Mouse (Mus musculus) lung, embryonic 16.5 days (tissue): ENCODE measurements at regions not wholly inside any gene's neighbourhood (a gene's known extent, or its start where the extent isn't known, plus 50 kb on each side); places are given as distances from the start of the nearest gene placed in this dataset.

Experiments
- ATAC-seq: fragments of 200-750 bp; cut with Nextera tagmentation; 2 replicates; pipeline ENCODE4 v1.8.0; 2017; ENCODE audit warnings: low read depth, mild to moderate bottlenecking, moderate library complexity
- H3K27ac ChIP-seq: fragments of 300-500 bp; sonication (generic); 2 replicates; pipeline ENCODE4 v1.5.1; 2014; ENCODE audit warnings: mild to moderate bottlenecking, control low read depth, low read length
- H3K27me3 ChIP-seq: fragments of 300-500 bp; sonication (generic); 2 replicates; pipeline ENCODE4 v1.6.1; 2014; ENCODE audit warnings: low read depth, low read length, mixed read lengths; ENCODE audit not compliant: control insufficient read depth, insufficient read depth
- H3K36me3 ChIP-seq: fragments of 300-500 bp; sonication (generic); 2 replicates; pipeline ENCODE4 v1.6.1; 2014; ENCODE audit warnings: low read length; ENCODE audit not compliant: control insufficient read depth, insufficient read depth
- H3K4me1 ChIP-seq: fragments of 300-500 bp; sonication (generic); replicated peaks from 2 replicates; pipeline ENCODE4 v1.6.1; 2014; ENCODE audit warnings: low read length, mixed read lengths; ENCODE audit not compliant: control insufficient read depth, insufficient read depth
- H3K4me2 ChIP-seq: fragments of 300-500 bp; sonication (generic); 2 replicates; pipeline ENCODE4 v1.6.1; 2014; ENCODE audit warnings: low read depth, low read length, control low read depth
- H3K4me3 ChIP-seq: fragments of 300-500 bp; sonication (generic); 2 replicates; pipeline ENCODE4 v1.5.1; 2014; ENCODE audit warnings: mild to moderate bottlenecking, low read length, control low read depth
- H3K9ac ChIP-seq: fragments of 300-500 bp; sonication (generic); 2 replicates; pipeline ENCODE4 v1.6.1; 2014; ENCODE audit warnings: low read length, control low read depth
- H3K9me3 ChIP-seq: fragments of 300-500 bp; sonication (generic); 2 replicates; pipeline ENCODE4 v1.6.1; 2016; ENCODE audit warnings: low read length; ENCODE audit not compliant: control insufficient read depth
- WGBS: fragments of 180-500 bp; shearing (Covaris S2); extraction: QIAGEN DNeasy Blood & Tissue Kit; methylation state at CpG from one replicate; pipeline ENCODE4 v1.1.7; 2014; 5-methylcytosine and 5-hydroxymethylcytosine counted together

DNA sequence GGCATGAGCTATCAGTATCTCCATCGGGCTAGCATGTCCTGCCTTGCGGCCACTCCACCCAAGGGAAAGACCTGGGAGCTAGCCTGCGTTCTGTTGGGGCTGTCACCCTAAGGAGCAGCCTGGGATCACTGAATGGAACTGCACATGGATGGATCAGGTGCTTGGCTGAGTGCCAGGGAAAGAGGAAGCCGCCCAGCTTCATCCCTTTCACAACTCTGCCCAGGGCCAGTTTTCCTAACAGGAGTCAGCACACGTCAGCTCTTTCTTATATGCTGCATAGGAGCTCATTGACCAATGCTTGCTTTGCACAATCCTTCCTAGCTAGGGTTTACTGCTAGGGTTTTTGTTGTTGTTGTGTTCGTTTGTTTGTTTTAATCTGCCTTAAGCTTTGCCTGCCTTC is 134.3 kb upstream of the Mylip start:
- ATAC-seq = no peak
- no peak overlapping the region for H3K27ac ChIP-seq
- H3K4me2 ChIP-seq = no peak overlapping the region
- H3K4me1 ChIP-seq = no peaks in the 10 kb centered on the region
- no peak overlapping the region for H3K4me3 ChIP-seq
- WGBS = 71% methylated on average over 6 of the region's 6 CpGs
- no peaks in the 10 kb centered on the region for H3K9me3 ChIP-seq
- no peak overlapping the region for H3K9ac ChIP-seq
- H3K36me3 ChIP-seq = no peaks in the 10 kb centered on the region
- H3K27me3 ChIP-seq = no peaks in the 10 kb centered on the region

DNA sequence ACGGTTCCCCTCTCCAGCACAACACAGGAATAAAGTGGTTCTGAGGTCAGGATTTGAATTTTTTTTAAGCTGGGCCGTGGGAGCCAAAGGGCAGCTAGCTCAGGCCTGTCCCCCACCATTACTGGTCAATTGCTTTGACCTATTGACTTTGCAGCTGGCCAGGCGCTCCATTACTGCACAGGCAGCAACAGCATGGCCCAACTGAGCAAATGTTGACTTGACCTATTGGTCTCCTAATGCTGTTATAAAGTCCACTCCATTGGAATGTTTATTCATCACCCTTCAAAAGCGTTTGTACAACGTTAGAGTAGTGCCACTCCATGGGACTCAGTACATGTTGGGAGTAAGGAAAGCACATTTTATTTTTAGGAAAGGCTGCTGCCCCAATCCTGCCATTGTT is 127.5 kb upstream of the Mylip start:
- Histone ChIP-seq H3K9ac (no peak overlapping the region), H3K36me3 (no peaks in the 10 kb centered on the region), H3K4me3 (no peak overlapping the region), H3K9me3 (no peaks in the 10 kb centered on the region), H3K4me2 (no peak overlapping the region), H3K4me1 (no peaks in the 10 kb centered on the region), H3K27ac (no peak overlapping the region), H3K27me3 (no peaks in the 10 kb centered on the region)
- 15% methylated on average over 5 of the region's 5 CpGs for WGBS
- peak; percentile 52 for ATAC-seq

DNA sequence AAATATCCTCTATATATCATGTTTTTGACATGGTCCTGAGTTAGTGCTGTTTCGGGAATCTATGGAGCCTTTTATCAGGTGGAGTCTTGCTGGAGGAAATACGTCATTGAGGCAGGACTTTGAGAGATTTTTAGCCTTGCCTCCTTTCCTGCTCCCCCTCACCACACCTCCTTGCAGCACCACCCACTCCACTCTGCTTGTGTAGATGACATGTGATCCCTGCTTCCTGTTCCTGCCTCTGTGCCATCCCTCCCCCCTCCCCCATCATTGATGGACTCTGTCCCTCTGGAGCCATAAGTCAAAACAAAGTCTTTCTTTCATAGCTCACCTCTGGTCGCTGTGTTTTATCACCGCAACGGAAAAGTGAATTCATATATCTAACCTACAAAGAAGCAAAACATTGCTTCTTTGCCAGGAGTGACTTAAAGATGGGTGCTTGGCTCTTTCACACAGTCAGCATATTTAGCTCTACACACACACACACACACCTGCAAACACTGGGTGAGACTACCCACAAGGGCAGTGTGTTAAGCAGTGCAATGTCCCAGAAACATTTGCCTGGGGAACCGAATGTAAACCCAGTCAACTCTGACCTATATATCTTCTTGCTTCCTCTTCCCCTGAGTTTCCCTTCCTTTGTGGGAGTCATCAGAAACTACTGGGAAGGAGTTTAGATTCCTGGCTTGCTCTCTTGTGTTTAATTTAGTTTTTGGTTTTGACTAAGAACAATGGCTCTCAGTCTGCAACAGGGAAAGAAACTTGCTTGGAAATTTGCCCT is 123.1 kb upstream of the Mylip start:
- no peak for ATAC-seq
- H3K27ac ChIP-seq = no peak overlapping the region

DNA sequence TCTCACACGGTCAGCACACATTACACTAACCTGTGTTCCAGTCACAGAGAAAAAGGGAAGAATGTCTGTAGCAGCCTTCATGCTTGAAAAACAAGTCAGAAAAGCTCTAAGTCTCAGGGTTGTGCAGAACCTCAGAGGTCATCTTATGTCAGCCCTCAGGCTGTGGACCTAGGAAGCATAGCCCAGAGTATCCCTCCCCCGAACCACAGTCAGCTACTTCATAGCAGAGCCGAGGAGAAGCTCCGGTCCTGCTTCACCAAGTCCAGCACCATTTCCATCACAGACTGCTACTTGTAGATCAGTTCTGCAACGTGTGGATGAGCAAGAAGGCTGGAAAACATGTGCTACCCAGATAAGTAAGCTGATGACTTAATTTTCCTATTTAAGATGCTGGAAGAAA is 122.1 kb upstream of the Mylip start:
- Histone ChIP-seq H3K9ac (no peak overlapping the region), H3K27ac (no peak overlapping the region), H3K4me1 (no peaks in the 10 kb centered on the region), H3K4me2 (no peak overlapping the region), H3K36me3 (no peaks in the 10 kb centered on the region), H3K4me3 (no peak overlapping the region), H3K27me3 (no peaks in the 10 kb centered on the region), H3K9me3 (no peaks in the 10 kb centered on the region)
- WGBS = 68% methylated on average over 5 of the region's 5 CpGs
- ATAC-seq = no peak

More for the DNA sequence above, 123.1 kb upstream of the Mylip start:
- no peak overlapping the region for H3K4me2 ChIP-seq
- H3K4me1 ChIP-seq = no peaks in the 10 kb centered on the region
- H3K9ac ChIP-seq = no peak overlapping the region
- no peaks in the 10 kb centered on the region for H3K36me3 ChIP-seq
- H3K27me3 ChIP-seq = no peaks in the 10 kb centered on the region
- H3K4me3 ChIP-seq = no peak overlapping the region
- no peaks in the 10 kb centered on the region for H3K9me3 ChIP-seq
- WGBS = 73% methylated on average over 6 of the region's 6 CpGs

DNA sequence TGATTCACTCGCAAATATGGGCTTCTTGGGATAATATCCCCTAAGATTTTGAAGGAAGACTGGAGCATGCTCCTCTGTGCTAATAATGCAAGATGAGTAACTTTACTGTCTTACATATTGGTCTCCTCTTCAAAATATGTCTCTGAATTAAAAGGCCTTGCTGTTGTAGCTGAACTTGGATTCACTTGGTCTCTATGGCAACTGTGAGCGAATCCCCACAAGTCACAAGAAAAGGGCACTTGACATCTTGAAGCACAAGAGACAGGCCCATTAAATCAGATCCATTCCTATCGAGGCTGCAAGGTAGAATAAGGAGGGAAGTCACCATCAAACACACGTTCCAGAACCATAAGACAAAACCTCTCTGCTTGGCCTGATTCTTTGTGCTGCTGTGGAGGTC is 121.6 kb upstream of the Mylip start:
- Histone ChIP-seq H3K4me3 (no peak overlapping the region), H3K4me1 (no peaks in the 10 kb centered on the region), H3K27ac (no peak overlapping the region), H3K9ac (no peak overlapping the region), H3K27me3 (no peaks in the 10 kb centered on the region), H3K4me2 (no peak overlapping the region), H3K36me3 (no peaks in the 10 kb centered on the region), H3K9me3 (no peaks in the 10 kb centered on the region)
- ATAC-seq = no peak
- 63% methylated on average over 4 of the region's 4 CpGs for WGBS

DNA sequence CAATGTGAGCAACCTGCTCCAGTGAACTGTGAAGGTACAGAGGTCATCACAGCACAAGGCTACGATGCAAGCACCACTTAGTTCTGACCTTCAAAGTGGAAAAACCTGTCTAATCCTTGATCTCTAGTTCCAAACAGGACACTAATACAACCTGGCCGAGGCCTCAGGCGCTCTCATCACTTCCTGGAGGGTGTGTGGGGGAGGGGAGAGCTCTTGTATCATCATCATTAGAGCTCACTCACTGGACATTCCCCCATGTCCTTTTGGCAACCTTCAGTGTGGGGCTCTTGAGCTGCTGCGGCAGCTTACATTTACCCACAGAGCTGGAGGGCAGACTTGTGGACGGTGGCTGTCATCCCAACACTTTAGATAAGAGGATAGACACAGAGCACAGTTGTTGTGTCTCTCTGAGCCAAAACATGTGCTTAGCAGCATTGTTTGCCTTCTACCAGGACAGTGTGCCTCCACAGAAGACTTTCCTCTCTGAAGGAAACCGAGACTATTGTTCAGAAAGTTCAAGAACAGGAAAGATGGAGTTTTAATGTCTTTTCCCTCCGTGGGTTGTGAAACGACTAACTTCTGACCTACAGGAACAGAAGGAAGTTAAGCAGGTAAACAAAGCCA is 115.2 kb upstream of the Mylip start:
- H3K36me3 ChIP-seq = no peaks in the 10 kb centered on the region
- H3K27me3 ChIP-seq = no peaks in the 10 kb centered on the region
- 0 out of 2 replicates have a peak overlapping the region, but pooled peaks have one; percentile 1 for H3K27ac ChIP-seq
- WGBS = 33% methylated on average over 8 of the region's 8 CpGs
- ATAC-seq = 0 out of 2 replicates have a peak, but pooled peaks have one; percentile 17
- no peak overlapping the region; the same call in 1 of the 2 replicates for H3K9ac ChIP-seq
- no peak overlapping the region for H3K4me3 ChIP-seq
- H3K4me1 ChIP-seq = peaks cover 9% of the 10 kb centered on the region
- H3K4me2 ChIP-seq = no peak overlapping the region
- H3K9me3 ChIP-seq = no peaks in the 10 kb centered on the region

DNA sequence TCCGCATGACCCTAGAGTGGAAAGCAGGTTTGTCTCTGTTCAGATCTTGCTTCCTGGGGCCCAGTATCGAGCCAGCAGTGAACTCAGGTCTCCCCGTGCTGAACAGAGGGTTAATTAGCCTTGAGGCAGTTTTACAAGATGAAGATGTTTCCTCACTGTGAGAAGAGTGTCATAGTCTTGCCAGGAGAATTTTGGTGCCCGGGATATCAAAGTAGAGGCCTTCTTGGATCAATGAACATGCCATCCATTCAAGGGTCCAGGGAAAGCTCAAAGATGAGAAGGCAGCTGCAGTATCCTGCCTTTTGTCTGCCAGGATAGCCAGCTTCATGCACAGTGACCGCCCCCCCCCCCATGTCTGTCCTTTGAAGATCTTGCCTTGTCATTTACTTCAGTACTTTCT is 114.2 kb upstream of the Mylip start:
- ATAC-seq = no peak
- no peak overlapping the region for H3K9ac ChIP-seq
- no peaks in the 10 kb centered on the region for H3K9me3 ChIP-seq
- WGBS = 52% methylated on average over 5 of the region's 5 CpGs
- H3K4me2 ChIP-seq = no peak overlapping the region
- no peak overlapping the region for H3K27ac ChIP-seq
- no peaks in the 10 kb centered on the region for H3K36me3 ChIP-seq
- no peaks in the 10 kb centered on the region for H3K27me3 ChIP-seq
- peaks cover 9% of the 10 kb centered on the region for H3K4me1 ChIP-seq
- no peak overlapping the region for H3K4me3 ChIP-seq

DNA sequence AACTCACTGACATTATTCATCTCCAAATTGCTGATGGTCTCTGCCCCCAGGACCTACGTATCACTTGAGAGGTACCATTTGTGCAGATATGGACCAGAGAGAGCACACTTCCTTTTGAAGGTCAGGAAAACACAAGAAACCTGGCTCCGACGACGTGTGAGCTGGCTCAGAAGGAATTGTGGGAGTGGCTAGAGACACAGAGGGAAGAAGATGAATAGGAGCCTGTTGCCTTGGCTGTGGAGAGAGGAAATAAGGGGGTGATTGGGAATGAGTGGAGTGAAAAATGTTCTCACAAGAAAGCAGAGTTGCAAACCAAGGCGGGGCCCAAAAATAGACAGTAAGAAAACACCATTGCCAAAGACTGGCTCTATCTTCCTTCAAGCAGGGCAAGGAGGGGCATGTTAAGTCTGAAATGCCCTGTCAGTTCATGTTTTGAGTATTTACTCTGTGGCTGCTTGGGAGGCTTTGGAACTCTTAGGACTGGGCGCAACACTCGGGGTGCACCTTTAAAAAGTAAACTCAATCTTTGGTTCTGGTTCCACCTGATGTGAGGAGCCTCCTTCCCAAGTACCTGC is 111.6 kb upstream of the Mylip start:
- 42% methylated on average over 7 of the region's 7 CpGs for WGBS
- H3K9ac ChIP-seq = no peak overlapping the region
- no peak overlapping the region for H3K27ac ChIP-seq
- no peaks in the 10 kb centered on the region for H3K9me3 ChIP-seq
- H3K36me3 ChIP-seq = no peaks in the 10 kb centered on the region
- H3K4me1 ChIP-seq = peaks cover 9% of the 10 kb centered on the region
- no peak overlapping the region for H3K4me3 ChIP-seq
- ATAC-seq = no peak
- H3K4me2 ChIP-seq = no peak overlapping the region
- no peaks in the 10 kb centered on the region for H3K27me3 ChIP-seq

DNA sequence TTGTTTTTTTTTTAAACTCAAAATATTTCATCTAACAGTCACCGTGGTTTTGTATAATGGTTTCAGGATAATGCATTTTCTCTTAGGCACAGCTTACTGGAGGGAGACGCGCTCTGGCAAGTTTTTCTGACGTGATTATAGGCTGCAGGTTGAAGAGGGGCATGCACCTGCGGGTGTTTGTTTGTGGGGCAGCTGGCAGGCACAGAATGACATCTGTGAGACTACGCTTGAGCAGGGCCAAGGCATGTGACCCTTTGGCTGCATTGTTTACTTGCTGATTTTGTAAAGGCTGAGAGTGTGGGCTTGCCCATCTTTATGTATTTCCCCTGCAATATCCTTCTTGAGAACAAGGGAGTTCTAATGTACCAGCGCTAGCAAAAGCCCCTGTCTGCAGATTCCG is 108.4 kb upstream of the Mylip start:
- Histone ChIP-seq H3K27ac (no peak overlapping the region), H3K4me2 (no peak overlapping the region), H3K27me3 (no peaks in the 10 kb centered on the region), H3K9ac (no peak overlapping the region), H3K4me3 (no peak overlapping the region), H3K9me3 (no peaks in the 10 kb centered on the region), H3K4me1 (peaks cover 4% of the 10 kb centered on the region; the same call in 1 of the 2 replicates), H3K36me3 (no peaks in the 10 kb centered on the region)
- WGBS = 57% methylated on average over 8 of the region's 8 CpGs
- no peak for ATAC-seq
